Mouse (Mus musculus): Measurements from ENCODE around the gene Nav2. TPM values are rescaled to one million over a fixed set of nuclear protein-coding genes. Genes with fewer than 3 reads are reported as not detected.

The Nav2 gene
- total and polyA plus RNA-seq, 3 experiments: 2.0 to 2.7 TPM; not detected in 1

GRCm38 (mm10) chr7:49527495-49527894 lies 619.0 kb downstream of the Nav2 start:
- no peak overlapping the region for H3K27ac ChIP-seq (ENCODE audit: control insufficient read depth, low read depth, low read length)
- H3K27me3 ChIP-seq (ENCODE audit: control insufficient read depth in 1 of 2, insufficient read depth in 2 of 2, low read length in 2 of 2): no peaks in the 10 kb centered on the region
- H3K36me3 ChIP-seq (ENCODE audit: control insufficient read depth in 1 of 2, insufficient read depth in 2 of 2, low read length in 2 of 2): no peaks in the 10 kb centered on the region
- no peak overlapping the region for H3K9ac ChIP-seq (ENCODE audit: control insufficient read depth, low read depth, low read length, poor library complexity, severe bottlenecking)
- no peak for TF ChIP-seq JUND (IDR thresholded peaks at IDR 0.05; ENCODE audit: low read depth, low read length)
- TF ChIP-seq ELF1 (IDR thresholded peaks at IDR 0.05; ENCODE audit: low read depth, low read length): no peak
- no peak for TF ChIP-seq UBTF (IDR thresholded peaks at IDR 0.05; ENCODE audit: borderline replicate concordance, insufficient read depth, low read depth, low read length)
- no peak for TF ChIP-seq CHD1 (IDR thresholded peaks at IDR 0.05; ENCODE audit: low read depth, low read length)
- no peak for TF ChIP-seq RAD21 (IDR thresholded peaks at IDR 0.05; ENCODE audit: low read depth, low read length)
- no peak for TF ChIP-seq CHD2 (IDR thresholded peaks at IDR 0.05; ENCODE audit: low read length)
- TF ChIP-seq POLR2AphosphoS2 (IDR thresholded peaks at IDR 0.05; ENCODE audit: low read length): no peak
- no peak for TF ChIP-seq ZC3H11A (IDR thresholded peaks at IDR 0.05; ENCODE audit: low read depth, low read length)
- no peak for TF ChIP-seq MAX (IDR thresholded peaks at IDR 0.05; ENCODE audit: low read length)
- TF ChIP-seq POLR2A (IDR thresholded peaks at IDR 0.05; ENCODE audit: control insufficient read depth in 1 of 2, insufficient read depth in 1 of 2, low read depth in 1 of 2, low read length in 2 of 2, poor library complexity in 1 of 2): no peak
- no peak for TF ChIP-seq TAL1 (IDR thresholded peaks at IDR 0.05; ENCODE audit: low read length)
- no peak for TF ChIP-seq SMC3 (IDR thresholded peaks at IDR 0.05; ENCODE audit: low read depth, low read length)
- H3K4me3 ChIP-seq (ENCODE audit: control insufficient read depth in 1 of 2, insufficient read depth in 1 of 2, low read depth in 2 of 2, low read length in 2 of 2): no peak overlapping the region
- H3K4me1 ChIP-seq (ENCODE audit: control insufficient read depth in 1 of 2, insufficient read depth in 2 of 2, low read length in 2 of 2): no peaks in the 10 kb centered on the region
- H3K9me3 ChIP-seq (replicated peaks; ENCODE audit: insufficient read depth, low read length): no peaks in the 10 kb centered on the region
- no peak for DNase-seq (ENCODE audit: low read depth, low spot score)
- no peaks in the 10 kb centered on the region for H3K79me2 ChIP-seq (ENCODE audit: control insufficient read depth, insufficient read depth, low read length, poor library complexity)

DNA sequence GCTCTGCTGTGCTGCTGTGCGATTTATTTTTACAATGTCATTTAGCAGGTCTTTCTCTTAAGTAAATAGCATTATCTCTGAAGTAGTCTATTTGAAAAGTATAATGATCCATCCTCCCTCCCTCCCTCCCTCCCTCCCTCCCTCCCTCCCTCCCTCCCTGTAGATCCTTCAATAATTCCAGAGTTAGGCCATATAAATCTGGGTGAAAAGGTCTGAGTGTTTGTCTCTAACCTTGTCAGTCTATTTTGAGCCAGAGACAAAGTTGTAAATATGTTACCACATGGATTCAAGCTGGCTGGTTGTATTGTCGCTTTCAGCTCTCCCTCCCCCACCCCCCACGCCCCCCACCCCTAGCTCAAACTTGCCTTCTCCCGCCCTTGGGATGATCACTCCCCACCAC lies 619.4 kb downstream of the Nav2 start:
- Histone ChIP-seq H3K27ac (ENCODE audit: control insufficient read depth, low read depth, low read length) (no peak overlapping the region), H3K36me3 (ENCODE audit: control insufficient read depth in 1 of 2, insufficient read depth in 2 of 2, low read length in 2 of 2) (no peaks in the 10 kb centered on the region), H3K27me3 (ENCODE audit: control insufficient read depth in 1 of 2, insufficient read depth in 2 of 2, low read length in 2 of 2) (no peaks in the 10 kb centered on the region), H3K4me1 (ENCODE audit: control insufficient read depth in 1 of 2, insufficient read depth in 2 of 2, low read length in 2 of 2) (no peaks in the 10 kb centered on the region), H3K4me3 (ENCODE audit: control insufficient read depth in 1 of 2, insufficient read depth in 1 of 2, low read depth in 2 of 2, low read length in 2 of 2) (no peak overlapping the region), H3K9me3 (replicated peaks; ENCODE audit: insufficient read depth, low read length) (no peaks in the 10 kb centered on the region), H3K9ac (ENCODE audit: control insufficient read depth, low read depth, low read length, poor library complexity, severe bottlenecking) (no peak overlapping the region), H3K79me2 (ENCODE audit: control insufficient read depth, insufficient read depth, low read length, poor library complexity) (no peaks in the 10 kb centered on the region)
- DNase-seq (ENCODE audit: low read depth, low spot score): no peak
- no peak for TF ChIP-seq MYC (IDR thresholded peaks at IDR 0.05; ENCODE audit: low read depth, low read length)

- Histone ChIP-seq H3K79me2 (ENCODE audit: control insufficient read depth, insufficient read depth, low read length, poor library complexity) (no peaks in the 10 kb centered on the region), H3K36me3 (ENCODE audit: control insufficient read depth in 1 of 2, insufficient read depth in 2 of 2, low read length in 2 of 2) (no peaks in the 10 kb centered on the region), H3K9me3 (replicated peaks; ENCODE audit: insufficient read depth, low read length) (no peaks in the 10 kb centered on the region), H3K27me3 (ENCODE audit: control insufficient read depth in 1 of 2, insufficient read depth in 2 of 2, low read length in 2 of 2) (no peaks in the 10 kb centered on the region), H3K9ac (ENCODE audit: control insufficient read depth, low read depth, low read length, poor library complexity, severe bottlenecking) (no peak overlapping the region), H3K4me1 (ENCODE audit: control insufficient read depth in 1 of 2, insufficient read depth in 2 of 2, low read length in 2 of 2) (no peaks in the 10 kb centered on the region), H3K27ac (ENCODE audit: control insufficient read depth, low read depth, low read length) (no peak overlapping the region), H3K4me3 (ENCODE audit: control insufficient read depth in 1 of 2, insufficient read depth in 1 of 2, low read depth in 2 of 2, low read length in 2 of 2) (no peak overlapping the region)
- TF ChIP-seq POLR2AphosphoS5 (IDR thresholded peaks at IDR 0.05; ENCODE audit: borderline replicate concordance, low read depth, low read length) (no peak), MAX (IDR thresholded peaks at IDR 0.05; ENCODE audit: low read length) (no peak), RCOR1 (IDR thresholded peaks at IDR 0.05; ENCODE audit: low read depth, low read length) (no peak), CTCF (IDR thresholded peaks at IDR 0.05 in 2 of 3, conservative IDR thresholded peaks at IDR 0.05 in 1 of 3; ENCODE audit: control insufficient read depth in 1 of 3, insufficient read depth in 1 of 3, low read depth in 2 of 3, low read length in 3 of 3, poor library complexity in 1 of 3, severe bottlenecking in 1 of 3) (no peak), GATA1 (IDR thresholded peaks at IDR 0.05; ENCODE audit: low read depth, low read length) (no peak), CHD1 (IDR thresholded peaks at IDR 0.05; ENCODE audit: low read depth, low read length) (no peak), POLR2AphosphoS2 (IDR thresholded peaks at IDR 0.05; ENCODE audit: low read length) (no peak), UBTF (IDR thresholded peaks at IDR 0.05; ENCODE audit: borderline replicate concordance, insufficient read depth, low read depth, low read length) (no peak), TCF12 (IDR thresholded peaks at IDR 0.05; ENCODE audit: low read depth, low read length) (no peak)
- no peak for DNase-seq (ENCODE audit: low read depth, low spot score)
Measured at GRCm38 (mm10) chr7:49529498-49529897, 621.0 kb downstream of the Nav2 start.

Data from MEL (cell line).